ENCODE assay signal across 22 mouse cellular contexts in genomic region chr16:50707906-50708305, GRCm38 (mm10).
"Had no signal": no experiment of that assay in that cellular context is flagged by ENCODE, and none has a peak within 500 bp of the region (broad histone marks: within the 10 kb centered on the region; RNA-seq: fewer than 3 reads in every experiment).

No protein-coding gene starts in this region.

- H3K9ac ChIP-seq: liver, postnatal 0 days; lung, embryonic 15.5 days; midbrain, embryonic 13.5 days; midbrain, embryonic 15.5 days; neural tube, embryonic 13.5 days; neural tube, embryonic 15.5 days had no signal

- ATAC-seq: liver, postnatal 0 days; lung, postnatal 0 days; midbrain, embryonic 13.5 days; midbrain, embryonic 15.5 days had no signal

- H3K4me1 ChIP-seq: lung, embryonic 15.5 days; megakaryocyte, embryonic 14.5 days; midbrain, embryonic 13.5 days; midbrain, embryonic 15.5 days; neural tube, embryonic 13.5 days; neural tube, embryonic 15.5 days had no signal

- H3K9me3 ChIP-seq: lung, embryonic 15.5 days; megakaryocyte, embryonic 14.5 days; midbrain, embryonic 13.5 days; midbrain, embryonic 15.5 days; neural tube, embryonic 13.5 days; neural tube, embryonic 15.5 days had no signal

- H3K27ac ChIP-seq: lung, embryonic 15.5 days; macrophage; midbrain, embryonic 13.5 days; midbrain, embryonic 15.5 days; neural tube, embryonic 13.5 days; neural tube, embryonic 15.5 days had no signal

- H3K4me3 ChIP-seq: lung, embryonic 15.5 days; megakaryocyte, embryonic 14.5 days; midbrain, embryonic 13.5 days; midbrain, embryonic 15.5 days; myocyte; neural tube, embryonic 13.5 days; neural tube, embryonic 15.5 days had no signal

- H3K4me2 ChIP-seq: lung, embryonic 15.5 days; midbrain, embryonic 11.5 days; midbrain, embryonic 13.5 days; midbrain, embryonic 15.5 days; neural tube, embryonic 13.5 days; neural tube, embryonic 15.5 days had no signal

- H3K27me3 ChIP-seq: lung, embryonic 15.5 days; midbrain, embryonic 13.5 days; midbrain, embryonic 15.5 days; neural tube, embryonic 13.5 days; neural tube, embryonic 15.5 days had no signal

- H3K36me3 ChIP-seq: lung, embryonic 15.5 days; midbrain, embryonic 13.5 days; midbrain, embryonic 15.5 days; neural tube, embryonic 13.5 days; neural tube, embryonic 15.5 days had no signal

- DNase-seq: liver, postnatal 0 days; lung, adult 2 months; lung, postnatal 14 days; lung, postnatal 36 days; retina, postnatal 1 day; right cerebral cortex, adult 18-20 months; right cerebral cortex, postnatal 25 days; right cerebral cortex, postnatal 4 days; spleen, adult 18-20 months; thymus, adult 18-20 months; thymus, postnatal 14 days; thymus, postnatal 36 days had no signal
